Mouse (Mus musculus) heart, postnatal 0 days (tissue): ENCODE measurements around the gene Slc26a8. TPM values are rescaled to one million over a fixed set of nuclear protein-coding genes. Genes with fewer than 3 reads are reported as not detected.
A peak's percentile ranks its signal among the peaks of the same experiment; 100 is the strongest.

Source experiments
- ATAC-seq: fragments of 200-750 bp; cut with Nextera tagmentation; 2 replicates; pipeline ENCODE4 v1.8.0; 2017; ENCODE audit warnings: low read depth, moderate number of reproducible peaks, moderate library complexity; ENCODE audit not compliant: insufficient read depth
- DNase-seq: peaks from one replicate; pipeline ENCODE4 v3.0.0-alpha.2; 2016; ENCODE audit warnings: low spot score
- H3K27ac ChIP-seq: fragments of 300-500 bp; sonication (generic); 2 replicates; pipeline ENCODE4 v1.5.1; 2014; ENCODE audit warnings: low read depth, mild to moderate bottlenecking
- H3K27me3 ChIP-seq: fragments of 300-500 bp; sonication (generic); 2 replicates; pipeline ENCODE4 v1.6.1; 2014; ENCODE audit warnings: low read length, mixed read lengths; ENCODE audit not compliant: control insufficient read depth, insufficient read depth
- H3K36me3 ChIP-seq: fragments of 300-500 bp; sonication (generic); replicated peaks from 2 replicates; pipeline ENCODE4 v1.6.1; 2014; ENCODE audit warnings: low read length, mixed read lengths; ENCODE audit not compliant: control insufficient read depth, insufficient read depth
- H3K4me1 ChIP-seq: fragments of 300-500 bp; sonication (generic); 2 replicates; pipeline ENCODE4 v1.6.1; 2014; ENCODE audit warnings: antibody characterized with exemption; ENCODE audit not compliant: control insufficient read depth, insufficient read depth
- H3K4me2 ChIP-seq: fragments of 300-500 bp; sonication (generic); 2 replicates; pipeline ENCODE4 v1.6.1; 2014; ENCODE audit warnings: low read depth, mild to moderate bottlenecking, low read length, moderate library complexity
- H3K4me3 ChIP-seq: fragments of 300-500 bp; sonication (generic); 2 replicates; pipeline ENCODE4 v1.5.1; 2014; ENCODE audit warnings: low read depth, low read length
- H3K9ac ChIP-seq: fragments of 300-500 bp; sonication (generic); replicated peaks from 2 replicates; pipeline ENCODE4 v1.6.1; 2014; ENCODE audit warnings: low read depth, low read length, mixed read lengths
- H3K9me3 ChIP-seq: fragments of 300-500 bp; sonication (generic); replicated peaks from 2 replicates; pipeline ENCODE4 v1.6.1; 2016; ENCODE audit warnings: low read length; ENCODE audit not compliant: control insufficient read depth
- CTCF ChIP-seq: IDR thresholded peaks from 2 replicates; pipeline ENCODE4 v1.5.1; 2016; ENCODE audit warnings: antibody characterized with exemption, control low read depth, low read depth
- EP300 ChIP-seq: IDR thresholded peaks from 2 replicates; pipeline ENCODE4 v1.6.1; 2016; ENCODE audit warnings: antibody characterized with exemption, low read depth
- WGBS: fragments of 180-500 bp; shearing (Covaris S2); extraction: QIAGEN DNeasy Blood & Tissue Kit; methylation state at CpG from one replicate; pipeline ENCODE4 v1.1.7; 2014; 5-methylcytosine and 5-hydroxymethylcytosine counted together
- polyA plus RNA-seq: library from polyadenylated mRNA; unstranded; fragments of >200 nt; fragmentation: Nextera tagmentation; extraction: Ambion mirVana; gene quantifications from 2 replicates; pipeline ENCODE4 v1.2.1, GENCODE M21; 2015
- total RNA-seq: library from RNA; depleted of rRNA; stranded (reverse); fragments of >200 nt; gene quantifications from 2 replicates; pipeline ENCODE4 v1.2.3, GENCODE M21; 2014; ENCODE audit warnings: low replicate concordance

Gene Slc26a8
- total and polyA plus RNA-seq, 2 experiments from 2014 or later, result 0.36 TPM; not detected in 1

GRCm38 (mm10) chr17:28698245-28698644 lies 8.2 kb upstream of the Slc26a8 start:
- H3K4me3 ChIP-seq, result no peak overlapping the region
- H3K36me3 ChIP-seq, result no peaks in the 10 kb centered on the region
- no peaks in the 10 kb centered on the region for H3K9me3 ChIP-seq
- WGBS, result 54% methylated on average over 4 of the region's 4 CpGs
- no peak overlapping the region for H3K9ac ChIP-seq
- no peak for ATAC-seq
- peaks cover 42% of the 10 kb centered on the region for H3K4me1 ChIP-seq
- H3K27me3 ChIP-seq, result no peaks in the 10 kb centered on the region
- H3K4me2 ChIP-seq, result no peak overlapping the region
- H3K27ac ChIP-seq, result peak overlapping the region; percentile 22
- TF ChIP-seq CTCF, result no peak
- TF ChIP-seq EP300, result no peak
- no peak for DNase-seq

DNA sequence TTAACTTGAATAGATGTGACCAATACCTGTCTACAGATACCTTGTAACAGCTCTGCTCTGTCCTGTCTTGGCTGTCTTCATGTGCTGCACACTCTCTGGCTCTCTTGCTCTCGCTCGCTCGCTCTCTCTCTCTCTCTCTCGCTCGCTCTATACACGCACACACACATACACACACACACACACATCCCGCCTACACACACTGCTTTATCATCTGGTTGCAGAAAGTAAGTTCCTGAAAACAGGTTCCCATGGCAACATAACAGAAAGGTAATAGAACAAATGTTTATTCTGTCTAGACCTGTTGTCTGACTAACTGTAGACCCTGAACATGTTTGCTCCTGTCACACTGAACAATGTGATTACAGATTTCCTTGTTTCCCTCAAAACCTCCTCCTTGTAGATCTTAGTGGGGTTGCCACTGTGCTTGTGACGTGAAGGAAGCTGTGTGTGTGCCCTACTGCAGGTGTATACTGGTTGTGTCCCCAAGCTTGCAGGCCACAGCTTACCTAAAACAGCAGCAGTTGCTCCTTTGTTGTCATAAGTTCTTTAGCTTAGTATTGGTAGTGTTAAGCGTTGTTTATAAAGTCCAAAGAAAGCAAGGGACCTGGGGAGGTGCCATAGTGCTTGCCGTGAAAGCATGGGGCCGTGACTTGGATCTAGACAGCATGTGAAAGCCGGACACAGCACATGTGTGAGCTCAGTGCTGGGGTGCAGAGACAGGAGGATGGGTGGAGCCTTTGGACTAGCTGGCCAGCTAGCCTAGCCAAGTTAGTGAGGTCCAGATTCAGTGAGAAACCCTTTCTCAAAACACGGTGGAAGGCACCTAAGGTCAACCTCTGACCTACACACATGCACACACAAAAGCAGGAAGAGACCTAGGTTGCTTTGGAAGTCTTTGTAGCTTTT lies 7.5 kb upstream of the Slc26a8 start:
- DNase-seq, result no peak
- 60% methylated on average over 13 of the region's 13 CpGs for WGBS
- H3K9ac ChIP-seq, result no peak overlapping the region

GRCm38 (mm10) chr17:28696641-28697040 lies 6.6 kb upstream of the Slc26a8 start:
- no peak overlapping the region for H3K4me2 ChIP-seq
- H3K4me1 ChIP-seq, result peaks cover 26% of the 10 kb centered on the region
- TF ChIP-seq EP300, result no peak
- no peak for TF ChIP-seq CTCF
- no peak overlapping the region for H3K4me3 ChIP-seq
- ATAC-seq (no peak), DNase-seq (no peak)
- WGBS, result 36% methylated on average over 2 of the region's 2 CpGs
- H3K27ac ChIP-seq, result no peak overlapping the region
- H3K27me3 ChIP-seq, result no peaks in the 10 kb centered on the region
- no peak overlapping the region for H3K9ac ChIP-seq
- H3K36me3 ChIP-seq, result no peaks in the 10 kb centered on the region
- no peaks in the 10 kb centered on the region for H3K9me3 ChIP-seq

More for the DNA sequence above, 7.5 kb upstream of the Slc26a8 start:
- Histone ChIP-seq H3K36me3 (no peaks in the 10 kb centered on the region), H3K27me3 (no peaks in the 10 kb centered on the region), H3K9me3 (no peaks in the 10 kb centered on the region), H3K4me2 (no peak overlapping the region), H3K27ac (peak overlapping the region; percentile 22), H3K4me1 (peaks cover 35% of the 10 kb centered on the region), H3K4me3 (no peak overlapping the region)
- TF ChIP-seq EP300 (no peak), CTCF (no peak)
- peak; percentile 21; the same call in 1 of the 2 replicates for ATAC-seq

DNA sequence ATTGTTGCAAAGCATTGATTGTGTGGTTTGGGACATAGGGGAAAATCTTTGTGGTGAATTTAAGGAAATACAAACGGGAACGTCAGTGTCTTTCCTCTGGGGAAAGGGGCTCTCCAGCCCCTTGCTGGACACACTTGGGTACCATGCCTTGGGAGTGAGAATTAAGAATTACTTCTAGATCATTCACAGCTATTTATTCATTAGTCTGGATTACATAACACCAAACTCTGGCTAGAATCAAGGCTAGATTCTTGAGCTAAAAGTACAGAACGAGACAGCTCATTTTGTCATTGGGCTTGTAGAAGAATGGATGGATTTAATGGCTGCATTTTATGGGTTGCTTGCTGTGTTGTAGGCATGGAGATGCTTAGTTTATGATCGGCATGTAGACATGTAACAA lies 4.8 kb upstream of the Slc26a8 start:
- no peaks in the 10 kb centered on the region for H3K9me3 ChIP-seq
- TF ChIP-seq CTCF (no peak), EP300 (no peak)
- WGBS, result 76% methylated on average over 4 of the region's 4 CpGs
- no peak overlapping the region for H3K27ac ChIP-seq
- no peak overlapping the region for H3K4me2 ChIP-seq
- no peaks in the 10 kb centered on the region for H3K36me3 ChIP-seq
- H3K4me1 ChIP-seq, result peaks cover 29% of the 10 kb centered on the region
- no peaks in the 10 kb centered on the region for H3K27me3 ChIP-seq
- H3K4me3 ChIP-seq, result no peak overlapping the region
- no peak overlapping the region for H3K9ac ChIP-seq
- no peak for DNase-seq
- ATAC-seq, result no peak

DNA sequence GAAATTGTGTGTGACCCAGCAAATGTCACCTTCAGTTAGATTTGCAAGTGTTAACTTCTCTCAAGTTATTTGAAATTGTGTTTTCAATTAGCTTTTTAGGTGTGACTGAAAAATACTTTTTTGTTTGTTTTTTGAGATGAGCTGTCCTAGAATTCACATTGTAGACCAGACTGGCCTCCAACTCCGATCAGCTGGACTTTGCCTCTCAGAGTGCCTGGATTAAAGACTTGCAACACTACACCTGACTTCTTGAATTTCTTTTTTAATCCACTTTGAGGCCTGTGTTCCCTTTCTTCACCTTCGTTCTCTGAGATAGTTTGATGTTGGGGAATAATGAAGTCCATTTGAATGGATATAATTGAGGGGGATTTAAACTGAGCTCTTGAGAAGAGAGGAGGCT lies 4.0 kb upstream of the Slc26a8 start:
- H3K27ac ChIP-seq, result no peak overlapping the region
- H3K9ac ChIP-seq, result no peak overlapping the region
- H3K4me2 ChIP-seq, result no peak overlapping the region
- no peaks in the 10 kb centered on the region for H3K9me3 ChIP-seq
- H3K4me3 ChIP-seq, result no peak overlapping the region
- 85% methylated on average over 2 of the region's 2 CpGs for WGBS
- peaks cover 33% of the 10 kb centered on the region for H3K4me1 ChIP-seq
- no peak for ATAC-seq
- H3K36me3 ChIP-seq, result no peaks in the 10 kb centered on the region
- TF ChIP-seq CTCF, result no peak
- TF ChIP-seq EP300, result no peak
- no peak for DNase-seq
- no peaks in the 10 kb centered on the region for H3K27me3 ChIP-seq
